Mouse (Mus musculus): ENCODE data around the gene Clcn2. TPM values are rescaled to one million over a fixed set of nuclear protein-coding genes. Genes with fewer than 3 reads are reported as not detected.

The Clcn2 gene
- polyA plus RNA-seq, 1 experiment from 2014 or later, result 11.9 TPM

DNA sequence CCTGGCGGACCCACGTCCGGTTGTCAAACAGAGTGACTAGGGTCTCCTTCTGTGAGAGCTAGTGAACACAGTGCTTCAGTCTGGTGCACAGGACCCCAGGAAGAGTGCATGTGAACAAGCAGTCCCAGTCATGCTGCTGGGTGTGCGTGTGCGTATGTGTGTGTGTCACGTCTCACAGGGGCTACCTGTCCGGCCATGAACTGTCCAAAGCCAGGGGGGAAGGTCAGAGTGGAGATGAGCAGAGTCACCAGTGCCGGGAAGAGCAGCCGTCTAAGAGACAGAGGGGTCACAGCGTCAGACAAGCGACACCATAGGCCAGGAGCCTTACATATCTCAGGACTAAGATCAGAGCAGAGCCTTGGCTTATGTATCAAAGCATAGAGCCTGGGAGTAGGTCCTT is 7.2 kb downstream of the Clcn2 start:
- Histone ChIP-seq H3K27ac (replicated peaks; ENCODE audit: low read depth, low read length) (no peak overlapping the region), H3K4me3 (ENCODE audit: low read depth, low read length) (no peak overlapping the region), H3K4me1 (ENCODE audit: control insufficient read depth, insufficient read depth, low read length) (peaks cover 15% of the 10 kb centered on the region), H3K36me3 (ENCODE audit: control insufficient read depth, insufficient read depth, low read length) (peaks cover 69% of the 10 kb centered on the region), H3K9me3 (ENCODE audit: control insufficient read depth, low read length) (no peaks in the 10 kb centered on the region), H3K4me2 (ENCODE audit: low read depth, low read length) (no peak overlapping the region), H3K27me3 (replicated peaks; ENCODE audit: control insufficient read depth, insufficient read depth, low read length) (no peaks in the 10 kb centered on the region), H3K9ac (ENCODE audit: low read depth, low read length) (no peak overlapping the region)
- no peak for ATAC-seq (ENCODE audit: low read depth)
- WGBS, result 94% methylated on average over 9 of the region's 11 CpGs
- no peak for DNase-seq (ENCODE audit: low spot score)

DNA sequence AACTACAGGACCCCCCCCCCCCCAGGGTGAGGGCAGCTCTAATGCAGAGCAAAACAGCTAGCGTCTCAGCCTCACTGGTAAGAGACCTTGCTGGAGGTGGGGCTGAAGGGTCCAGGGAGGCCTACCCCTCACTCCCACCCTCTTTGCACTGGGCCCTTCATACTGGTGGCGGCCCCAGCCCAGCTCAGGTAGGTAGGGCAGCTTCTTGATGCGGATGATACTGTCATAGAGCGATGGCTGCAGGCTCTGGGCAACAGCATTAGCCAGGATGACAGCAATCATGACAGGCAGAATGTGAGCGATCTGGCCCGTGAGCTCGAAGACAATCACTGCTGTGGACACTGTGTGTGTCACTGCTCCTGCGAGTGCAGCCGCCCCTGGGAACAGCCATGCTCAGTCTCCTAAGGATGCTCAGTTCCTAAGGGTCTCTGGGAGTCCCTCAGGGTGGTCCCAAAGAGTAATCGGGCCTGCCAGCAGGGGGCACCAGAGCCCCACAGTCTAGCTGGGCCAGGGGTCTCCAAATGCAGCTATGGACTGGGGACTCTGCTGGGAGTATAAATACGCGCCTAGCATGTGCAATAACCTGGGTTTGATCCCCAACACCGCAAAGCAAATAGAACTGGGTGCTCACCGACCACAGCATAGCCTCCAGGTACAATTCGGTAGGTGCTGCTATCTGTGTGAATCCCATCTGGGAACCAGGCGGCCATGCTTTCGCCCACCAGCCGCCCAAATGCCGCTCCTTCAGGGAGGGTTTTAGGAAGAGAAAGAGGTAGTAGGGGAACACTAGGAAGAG is 8.4 kb downstream of the Clcn2 start:
- Histone ChIP-seq H3K9ac (ENCODE audit: low read depth, low read length) (no peak overlapping the region), H3K27me3 (replicated peaks; ENCODE audit: control insufficient read depth, insufficient read depth, low read length) (no peaks in the 10 kb centered on the region), H3K4me1 (ENCODE audit: control insufficient read depth, insufficient read depth, low read length) (peaks cover 3% of the 10 kb centered on the region; the same call in 1 of the 2 replicates), H3K36me3 (ENCODE audit: control insufficient read depth, insufficient read depth, low read length) (peaks cover 79% of the 10 kb centered on the region), H3K4me2 (ENCODE audit: low read depth, low read length) (no peak overlapping the region), H3K9me3 (ENCODE audit: control insufficient read depth, low read length) (no peaks in the 10 kb centered on the region), H3K27ac (replicated peaks; ENCODE audit: low read depth, low read length) (no peak overlapping the region), H3K4me3 (ENCODE audit: low read depth, low read length) (no peak overlapping the region)
- ATAC-seq (ENCODE audit: low read depth) (no peak), DNase-seq (ENCODE audit: low spot score) (no peak)
- WGBS, result 74% methylated on average over 19 of the region's 19 CpGs

GRCm38 (mm10) chr16:20708220-20708938 is 9.2 kb downstream of the Clcn2 start:
- H3K4me2 ChIP-seq (ENCODE audit: low read depth, low read length), result no peak overlapping the region
- H3K27me3 ChIP-seq (replicated peaks; ENCODE audit: control insufficient read depth, insufficient read depth, low read length), result no peaks in the 10 kb centered on the region
- H3K9ac ChIP-seq (ENCODE audit: low read depth, low read length), result no peak overlapping the region
- no peak overlapping the region for H3K27ac ChIP-seq (replicated peaks; ENCODE audit: low read depth, low read length)
- WGBS, result 94% methylated on average over 21 of the region's 21 CpGs
- no peak overlapping the region for H3K4me3 ChIP-seq (ENCODE audit: low read depth, low read length)
- H3K4me1 ChIP-seq (ENCODE audit: control insufficient read depth, insufficient read depth, low read length), result no peaks in the 10 kb centered on the region
- H3K9me3 ChIP-seq (ENCODE audit: control insufficient read depth, low read length), result no peaks in the 10 kb centered on the region
- ATAC-seq (ENCODE audit: low read depth) (no peak), DNase-seq (ENCODE audit: low spot score) (no peak)
- H3K36me3 ChIP-seq (ENCODE audit: control insufficient read depth, insufficient read depth, low read length), result peaks cover 85% of the 10 kb centered on the region

- Histone ChIP-seq H3K36me3 (ENCODE audit: control insufficient read depth, insufficient read depth, low read length) (peaks cover 71% of the 10 kb centered on the region), H3K27me3 (replicated peaks; ENCODE audit: control insufficient read depth, insufficient read depth, low read length) (no peaks in the 10 kb centered on the region), H3K27ac (replicated peaks; ENCODE audit: low read depth, low read length) (no peak overlapping the region), H3K4me1 (ENCODE audit: control insufficient read depth, insufficient read depth, low read length) (peaks cover 12% of the 10 kb centered on the region), H3K4me2 (ENCODE audit: low read depth, low read length) (no peak overlapping the region), H3K4me3 (ENCODE audit: low read depth, low read length) (no peak overlapping the region), H3K9ac (ENCODE audit: low read depth, low read length) (no peak overlapping the region), H3K9me3 (ENCODE audit: control insufficient read depth, low read length) (no peaks in the 10 kb centered on the region)
- DNase-seq (ENCODE audit: low spot score) (no peak), ATAC-seq (ENCODE audit: low read depth) (no peak)
- WGBS, result 93% methylated on average over 2 of the region's 2 CpGs
Measured at GRCm38 (mm10) chr16:20706407-20707055, 11.0 kb downstream of the Clcn2 start.

DNA sequence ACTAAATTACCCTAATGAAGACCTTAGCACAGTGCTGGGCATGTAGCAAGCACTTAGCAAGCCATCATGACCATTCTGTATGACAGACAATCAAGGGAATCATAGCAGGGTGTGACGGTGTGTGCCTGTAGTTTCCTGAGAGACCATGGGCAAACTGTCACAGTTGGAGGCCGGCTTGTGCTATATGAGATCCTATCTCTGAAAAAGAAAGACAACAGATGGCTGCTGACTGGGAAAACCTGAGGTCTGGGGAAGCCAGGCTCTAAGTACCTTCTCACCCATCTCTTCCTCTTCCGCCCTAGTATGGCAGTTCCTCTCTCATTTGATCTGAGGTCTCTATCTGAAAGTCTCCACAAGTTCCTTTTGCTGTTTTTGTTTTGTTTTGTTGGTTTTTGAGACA is 11.8 kb downstream of the Clcn2 start:
- H3K27me3 ChIP-seq (replicated peaks; ENCODE audit: control insufficient read depth, insufficient read depth, low read length), result no peaks in the 10 kb centered on the region
- H3K27ac ChIP-seq (replicated peaks; ENCODE audit: low read depth, low read length), result no peak overlapping the region
- ATAC-seq (ENCODE audit: low read depth), result no peak
- DNase-seq (ENCODE audit: low spot score), result no peak
- peaks cover 15% of the 10 kb centered on the region for H3K4me1 ChIP-seq (ENCODE audit: control insufficient read depth, insufficient read depth, low read length)
- no peaks in the 10 kb centered on the region for H3K9me3 ChIP-seq (ENCODE audit: control insufficient read depth, low read length)
- H3K9ac ChIP-seq (ENCODE audit: low read depth, low read length), result no peak overlapping the region
- no peak overlapping the region for H3K4me2 ChIP-seq (ENCODE audit: low read depth, low read length)
- H3K36me3 ChIP-seq (ENCODE audit: control insufficient read depth, insufficient read depth, low read length), result peaks cover 64% of the 10 kb centered on the region
- no peak overlapping the region for H3K4me3 ChIP-seq (ENCODE audit: low read depth, low read length)
- WGBS, result 83% methylated on average over 3 of the region's 3 CpGs

GRCm38 (mm10) chr16:20703699-20704400 is 13.7 kb downstream of the Clcn2 start:
- Histone ChIP-seq H3K36me3 (ENCODE audit: control insufficient read depth, insufficient read depth, low read length) (peaks cover 61% of the 10 kb centered on the region), H3K4me2 (ENCODE audit: low read depth, low read length) (no peak overlapping the region), H3K9me3 (ENCODE audit: control insufficient read depth, low read length) (no peaks in the 10 kb centered on the region), H3K4me3 (ENCODE audit: low read depth, low read length) (no peak overlapping the region), H3K4me1 (ENCODE audit: control insufficient read depth, insufficient read depth, low read length) (peaks cover 15% of the 10 kb centered on the region), H3K27me3 (replicated peaks; ENCODE audit: control insufficient read depth, insufficient read depth, low read length) (no peaks in the 10 kb centered on the region), H3K27ac (replicated peaks; ENCODE audit: low read depth, low read length) (no peak overlapping the region), H3K9ac (ENCODE audit: low read depth, low read length) (no peak overlapping the region)
- ATAC-seq (ENCODE audit: low read depth) (no peak), DNase-seq (ENCODE audit: low spot score) (no peak)
- 93% methylated on average over 6 of the region's 6 CpGs for WGBS

DNA sequence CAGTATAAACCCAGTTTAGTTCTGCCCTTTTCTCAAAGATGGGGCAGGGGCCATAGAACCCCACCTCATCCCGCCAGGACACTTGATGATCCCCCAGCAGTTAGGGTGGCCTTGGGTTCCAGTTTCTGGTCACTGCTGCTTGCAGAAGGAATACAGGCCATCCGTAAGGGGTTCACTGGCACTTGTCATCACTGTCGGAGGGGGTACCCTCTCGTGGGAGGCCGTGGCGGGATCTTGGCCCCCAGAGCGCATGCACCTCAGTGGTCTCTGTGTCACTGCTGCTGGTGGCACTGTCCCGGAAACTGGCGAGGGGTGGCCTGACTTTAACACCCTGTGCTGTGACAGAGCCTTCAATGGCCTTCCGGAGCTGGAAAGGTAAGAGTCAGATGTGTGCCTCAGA is 14.5 kb downstream of the Clcn2 start:
- WGBS, result 93% methylated on average over 10 of the region's 10 CpGs
- Histone ChIP-seq H3K27ac (replicated peaks; ENCODE audit: low read depth, low read length) (0 out of 2 replicates have a peak overlapping the region, but pooled peaks have one; percentile 72), H3K36me3 (ENCODE audit: control insufficient read depth, insufficient read depth, low read length) (peaks cover 56% of the 10 kb centered on the region)

DNA sequence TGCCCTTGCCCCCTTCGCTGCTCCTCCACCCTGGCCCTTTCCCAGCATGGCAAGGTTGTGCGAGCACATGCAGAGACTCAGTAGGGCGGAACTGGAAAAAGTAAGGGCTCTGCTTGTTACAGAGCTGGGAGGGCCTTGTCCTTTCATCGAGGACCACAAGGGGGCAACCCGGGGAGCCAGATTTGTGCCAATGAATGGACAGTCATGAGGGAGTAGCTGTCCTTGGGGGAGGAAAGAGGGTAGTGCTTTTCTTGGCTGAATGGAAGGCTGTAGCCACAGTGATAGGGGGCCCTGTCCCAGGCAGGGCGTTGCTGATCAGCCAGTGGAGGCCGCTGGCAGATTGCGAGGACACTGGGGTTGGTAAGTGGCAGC is 15.0 kb downstream of the Clcn2 start:
- H3K4me1 ChIP-seq (ENCODE audit: control insufficient read depth, insufficient read depth, low read length), result peaks cover 15% of the 10 kb centered on the region
- H3K9ac ChIP-seq (ENCODE audit: low read depth, low read length), result peak overlapping the region; percentile 52
- H3K27me3 ChIP-seq (replicated peaks; ENCODE audit: control insufficient read depth, insufficient read depth, low read length), result no peaks in the 10 kb centered on the region
- ATAC-seq (ENCODE audit: low read depth) (peak; percentile 66), DNase-seq (ENCODE audit: low spot score) (peak; percentile 77)
- H3K4me2 ChIP-seq (ENCODE audit: low read depth, low read length), result peak overlapping the region; percentile 28
- peaks cover 51% of the 10 kb centered on the region for H3K36me3 ChIP-seq (ENCODE audit: control insufficient read depth, insufficient read depth, low read length)
- H3K27ac ChIP-seq (replicated peaks; ENCODE audit: low read depth, low read length), result peak overlapping the region; percentile 72
- H3K9me3 ChIP-seq (ENCODE audit: control insufficient read depth, low read length), result no peaks in the 10 kb centered on the region
- no peak overlapping the region for H3K4me3 ChIP-seq (ENCODE audit: low read depth, low read length)
- 6% methylated on average over 8 of the region's 8 CpGs for WGBS

More for the DNA sequence above, 14.5 kb downstream of the Clcn2 start:
- Histone ChIP-seq H3K4me3 (ENCODE audit: low read depth, low read length) (no peak overlapping the region), H3K9ac (ENCODE audit: low read depth, low read length) (no peak overlapping the region), H3K4me2 (ENCODE audit: low read depth, low read length) (no peak overlapping the region), H3K27me3 (replicated peaks; ENCODE audit: control insufficient read depth, insufficient read depth, low read length) (no peaks in the 10 kb centered on the region), H3K4me1 (ENCODE audit: control insufficient read depth, insufficient read depth, low read length) (peaks cover 15% of the 10 kb centered on the region), H3K9me3 (ENCODE audit: control insufficient read depth, low read length) (no peaks in the 10 kb centered on the region)
- DNase-seq (ENCODE audit: low spot score) (no peak), ATAC-seq (ENCODE audit: low read depth) (no peak)

All from embryonic facial prominence, embryonic 14.5 days (tissue).